Mouse (Mus musculus) kidney, adult 9 months (tissue): Measurements from ENCODE around the gene Apol9a.
A peak's percentile ranks its signal among the peaks of the same experiment; 100 is the strongest.
"Not testable (repeated sequence)": the region's sequence is repeated elsewhere in the genome, so short reads cannot be mapped to it uniquely, and the experiment has no call there.

Source experiments
- DNase-seq: peaks from one replicate; pipeline ENCODE4 v3.0.0; 2022

Gene Apol9a

GRCm38 (mm10) chr15:77411035-77411434 is at the start of gene Apol9a:
Gene Apol9a (minus strand): TSS chr15:77411135.
- not testable (repeated sequence) for DNase-seq

GRCm38 (mm10) chr15:77449927-77450326 is 39.0 kb upstream of the Apol9a start:
- peak; percentile 17 for DNase-seq

- not testable (repeated sequence) for DNase-seq
Measured at GRCm38 (mm10) chr15:77447392-77447791, 36.5 kb upstream of the Apol9a start, which contains the start of gene Apol7b. Gene Apol7b (minus strand): TSS chr15:77447492.

GRCm38 (mm10) chr15:77445668-77446067 is 34.7 kb upstream of the Apol9a start:
- not testable (repeated sequence) for DNase-seq

- DNase-seq: not testable (repeated sequence)
Measured at GRCm38 (mm10) chr15:77444746-77445145, 33.8 kb upstream of the Apol9a start.

- not testable (repeated sequence) for DNase-seq
Measured at GRCm38 (mm10) chr15:77428690-77429448, 17.9 kb upstream of the Apol9a start.

- DNase-seq: not testable (repeated sequence)
Measured at GRCm38 (mm10) chr15:77422925-77423324, 12.0 kb upstream of the Apol9a start.

- DNase-seq: not testable (repeated sequence)
Measured at GRCm38 (mm10) chr15:77419657-77420056, 8.7 kb upstream of the Apol9a start.

GRCm38 (mm10) chr15:77416655-77417333 is 5.9 kb upstream of the Apol9a start:
- not testable (repeated sequence) for DNase-seq

GRCm38 (mm10) chr15:77415653-77416052 is 4.7 kb upstream of the Apol9a start:
- DNase-seq: not testable (repeated sequence)

- DNase-seq: peak; percentile 17
Measured at GRCm38 (mm10) chr15:77412695-77413094, 1.8 kb upstream of the Apol9a start.

- DNase-seq: not testable (repeated sequence)
Measured at GRCm38 (mm10) chr15:77406370-77406769, 4.6 kb downstream of the Apol9a start.

- DNase-seq: peak; percentile 28
Measured at GRCm38 (mm10) chr15:77399027-77399426, 11.9 kb downstream of the Apol9a start, which contains the start of gene Apol7a. Gene Apol7a (minus strand): TSS chr15:77399110.

GRCm38 (mm10) chr15:77397450-77398132 is 13.3 kb downstream of the Apol9a start:
- not testable (repeated sequence) for DNase-seq

- DNase-seq: not testable (repeated sequence)
Measured at GRCm38 (mm10) chr15:77393832-77394231, 17.1 kb downstream of the Apol9a start.

- peak; percentile 83 for DNase-seq
Measured at GRCm38 (mm10) chr15:77387462-77387861, 23.5 kb downstream of the Apol9a start.

- no peak for DNase-seq
Measured at GRCm38 (mm10) chr15:77384340-77385030, 26.4 kb downstream of the Apol9a start.

- no peak for DNase-seq
Measured at GRCm38 (mm10) chr15:77382880-77383279, 28.1 kb downstream of the Apol9a start.

GRCm38 (mm10) chr15:77382271-77382850 is 28.6 kb downstream of the Apol9a start:
- DNase-seq: peak; percentile 48

- DNase-seq: no peak
Measured at GRCm38 (mm10) chr15:77381481-77381880, 29.5 kb downstream of the Apol9a start.

- DNase-seq: no peak
Measured at GRCm38 (mm10) chr15:77379921-77380320, 31.0 kb downstream of the Apol9a start.

- no peak for DNase-seq
Measured at GRCm38 (mm10) chr15:77377419-77377818, 33.5 kb downstream of the Apol9a start.
